Mouse (Mus musculus) MEL (cell line): ENCODE results near the gene Amacr. TPM values are rescaled to one million over a fixed set of nuclear protein-coding genes. Genes with fewer than 3 reads are reported as not detected.

ENCODE experiments used
- DNase-seq: peaks from one replicate; pipeline ENCODE4 v3.0.0; 2011; ENCODE audit warnings: low read depth, low spot score
- H3K27ac ChIP-seq: 2 replicates; pipeline ENCODE4 v1.5.1; 2012; ENCODE audit warnings: low read depth, mild to moderate bottlenecking, control low read depth, low read length, moderate library complexity; ENCODE audit not compliant: control insufficient read depth
- H3K27me3 ChIP-seq, 2 experiments: fragments of 150-350 bp in 1 of 2; sonication (generic) in 1 of 2; 2 replicates each; pipeline ENCODE4 v1.6.1; 2012; ENCODE audit warnings: low read length in 2 of 2, mild to moderate bottlenecking in 2 of 2, improper control_type of control experiment in 1 of 2, moderate library complexity in 1 of 2; ENCODE audit not compliant: insufficient read depth in 2 of 2, control insufficient read depth in 1 of 2
- H3K36me3 ChIP-seq, 2 experiments: 2 replicates each; pipeline ENCODE4 v1.6.1; 2012 to 2014; ENCODE audit warnings: low read length in 2 of 2, improper control_type of control experiment in 1 of 2, inconsistent platforms in 1 of 2, mild to moderate bottlenecking in 1 of 2; ENCODE audit not compliant: insufficient read depth in 2 of 2, control insufficient read depth in 1 of 2
- H3K4me1 ChIP-seq, 2 experiments: fragments of 150-350 bp in 1 of 2; sonication (generic) in 1 of 2; 2 replicates each; pipeline ENCODE4 v1.6.1; 2012; ENCODE audit warnings: low read length in 2 of 2, improper control_type of control experiment in 1 of 2, mild to moderate bottlenecking in 1 of 2; ENCODE audit not compliant: insufficient read depth in 2 of 2, control insufficient read depth in 1 of 2
- H3K4me3 ChIP-seq, 2 experiments: fragments of 150-350 bp in 1 of 2; sonication (generic) in 1 of 2; 2 replicates each; pipeline ENCODE4 v1.5.1; 2012; ENCODE audit warnings: low read depth in 2 of 2, low read length in 2 of 2, mild to moderate bottlenecking in 2 of 2, moderate library complexity in 2 of 2, control low read depth in 1 of 2, improper control_type of control experiment in 1 of 2; ENCODE audit not compliant: control insufficient read depth in 1 of 2, insufficient read depth in 1 of 2
- H3K79me2 ChIP-seq: 2 replicates; pipeline ENCODE4 v1.6.1; 2012; ENCODE audit warnings: mild to moderate bottlenecking, low read length, moderate library complexity; ENCODE audit not compliant: control insufficient read depth, poor library complexity, insufficient read depth
- H3K9ac ChIP-seq: 2 replicates; pipeline ENCODE4 v1.6.1; 2012; ENCODE audit warnings: low read depth, mild to moderate bottlenecking, control low read depth, low read length, moderate library complexity; ENCODE audit not compliant: control insufficient read depth, poor library complexity, severe bottlenecking
- H3K9me3 ChIP-seq: fragments of 150-350 bp; sonication (generic); replicated peaks from 2 replicates; pipeline ENCODE4 v1.6.1; 2012; ENCODE audit warnings: mild to moderate bottlenecking, low read length, improper control_type of control experiment, moderate library complexity; ENCODE audit not compliant: insufficient read depth
- BHLHE40 ChIP-seq: IDR thresholded peaks from 2 replicates; pipeline ENCODE4 v1.6.1; 2012; ENCODE audit warnings: low read depth, mild to moderate bottlenecking, inconsistent platforms, low read length, improper control_type of control experiment, borderline replicate concordance
- CHD1 ChIP-seq: IDR thresholded peaks from 2 replicates; pipeline ENCODE4 v1.6.1; 2012; ENCODE audit warnings: low read depth, mild to moderate bottlenecking, inconsistent platforms, low read length, improper control_type of control experiment
- CHD2 ChIP-seq: IDR thresholded peaks from 2 replicates; pipeline ENCODE4 v1.6.1; 2011; ENCODE audit warnings: low read length, improper control_type of control experiment
- CTCF ChIP-seq, 3 experiments: IDR thresholded peaks in 2 of 3; conservative IDR thresholded peaks in 1 of 3; 2 replicates each; pipeline ENCODE4 v1.5.1; 2011 to 2012; ENCODE audit warnings: low read length in 3 of 3, low read depth in 2 of 3, mild to moderate bottlenecking in 2 of 3, improper control_type of control experiment in 1 of 3, inconsistent platforms in 1 of 3, mixed read lengths in 1 of 3, moderate library complexity in 1 of 3; ENCODE audit not compliant: control insufficient read depth in 1 of 3, insufficient read depth in 1 of 3, poor library complexity in 1 of 3, severe bottlenecking in 1 of 3
- ELF1 ChIP-seq: IDR thresholded peaks from 2 replicates; pipeline ENCODE4 v1.6.1; 2014; ENCODE audit warnings: low read depth, mild to moderate bottlenecking, inconsistent platforms, low read length, improper control_type of control experiment, moderate library complexity
- EP300 ChIP-seq, 2 experiments: IDR thresholded peaks; 2 replicates each; pipeline ENCODE4 v1.6.1; 2011; ENCODE audit warnings: improper control_type of control experiment in 2 of 2, low read length in 2 of 2, low read depth in 1 of 2, mild to moderate bottlenecking in 1 of 2
- ETS1 ChIP-seq: IDR thresholded peaks from 2 replicates; pipeline ENCODE4 v1.6.1; 2012; ENCODE audit warnings: low read depth, mild to moderate bottlenecking, inconsistent platforms, low read length, improper control_type of control experiment, moderate library complexity
- GABPA ChIP-seq: IDR thresholded peaks from 2 replicates; pipeline ENCODE4 v1.6.1; 2012; ENCODE audit warnings: low read depth, mild to moderate bottlenecking, inconsistent platforms, low read length, improper control_type of control experiment, moderate library complexity
- HCFC1 ChIP-seq: IDR thresholded peaks from 2 replicates; pipeline ENCODE4 v1.6.1; 2012; ENCODE audit warnings: low read depth, mild to moderate bottlenecking, inconsistent platforms, low read length, improper control_type of control experiment, moderate library complexity
- JUND ChIP-seq: IDR thresholded peaks from 2 replicates; pipeline ENCODE4 v1.6.1; 2011; ENCODE audit warnings: low read depth, mild to moderate bottlenecking, improper control_type of control experiment, low read length
- KAT2A ChIP-seq: conservative IDR thresholded peaks from 2 replicates; pipeline ENCODE4 v1.6.1; 2012; ENCODE audit warnings: low read depth, low read length, improper control_type of control experiment, inconsistent platforms
- MAZ ChIP-seq: IDR thresholded peaks from 2 replicates; pipeline ENCODE4 v1.6.1; 2012; ENCODE audit warnings: low read depth, mild to moderate bottlenecking, inconsistent platforms, low read length, improper control_type of control experiment
- MEF2A ChIP-seq: IDR thresholded peaks from 2 replicates; pipeline ENCODE4 v1.6.1; 2014; ENCODE audit warnings: low read depth, mild to moderate bottlenecking, inconsistent platforms, low read length, improper control_type of control experiment; ENCODE audit not compliant: poor library complexity, insufficient replicate concordance, severe bottlenecking; ENCODE audit errors: extremely low read depth
- MXI1 ChIP-seq: IDR thresholded peaks from 2 replicates; pipeline ENCODE4 v1.6.1; 2011; ENCODE audit warnings: mild to moderate bottlenecking, low read depth, low read length, improper control_type of control experiment
- MYC ChIP-seq: IDR thresholded peaks from 2 replicates; pipeline ENCODE4 v1.6.1; 2011; ENCODE audit warnings: low read depth, mild to moderate bottlenecking, low read length, improper control_type of control experiment, moderate library complexity
- POLR2A ChIP-seq, 2 experiments: IDR thresholded peaks; 2 replicates each; pipeline ENCODE4 v1.6.1; 2011 to 2012; ENCODE audit warnings: low read length in 2 of 2, mild to moderate bottlenecking in 2 of 2, control low read depth in 1 of 2, improper control_type of control experiment in 1 of 2, low read depth in 1 of 2, moderate library complexity in 1 of 2; ENCODE audit not compliant: control insufficient read depth in 1 of 2, insufficient read depth in 1 of 2, poor library complexity in 1 of 2
- POLR2AphosphoS5 ChIP-seq: IDR thresholded peaks from 2 replicates; pipeline ENCODE4 v1.6.1; 2012; ENCODE audit warnings: low read depth, borderline replicate concordance, mild to moderate bottlenecking, inconsistent platforms, low read length, moderate library complexity, mixed read lengths
- RAD21 ChIP-seq: IDR thresholded peaks from 2 replicates; pipeline ENCODE4 v1.6.1; 2011; ENCODE audit warnings: mild to moderate bottlenecking, low read depth, low read length, improper control_type of control experiment
- RCOR1 ChIP-seq: IDR thresholded peaks from 2 replicates; pipeline ENCODE4 v1.6.1; 2012; ENCODE audit warnings: low read depth, mild to moderate bottlenecking, inconsistent platforms, low read length, improper control_type of control experiment
- SIN3A ChIP-seq: IDR thresholded peaks from 2 replicates; pipeline ENCODE4 v1.6.1; 2012; ENCODE audit warnings: low read length, improper control_type of control experiment, inconsistent platforms
- TAL1 ChIP-seq: IDR thresholded peaks from 2 replicates; pipeline ENCODE4 v1.6.1; 2012; ENCODE audit warnings: mild to moderate bottlenecking, inconsistent platforms, low read length, moderate library complexity, mixed read lengths
- TBP ChIP-seq: IDR thresholded peaks from 2 replicates; pipeline ENCODE4 v1.8.0; 2011; ENCODE audit warnings: low read depth, low read length, improper control_type of control experiment
- TCF12 ChIP-seq: IDR thresholded peaks from 2 replicates; pipeline ENCODE4 v1.6.1; 2014; ENCODE audit warnings: low read depth, mild to moderate bottlenecking, inconsistent platforms, low read length, improper control_type of control experiment, moderate library complexity
- UBTF ChIP-seq: IDR thresholded peaks from 2 replicates; pipeline ENCODE4 v1.6.1; 2012; ENCODE audit warnings: low read depth, mild to moderate bottlenecking, inconsistent platforms, low read length, improper control_type of control experiment, moderate library complexity, borderline replicate concordance; ENCODE audit not compliant: insufficient read depth
- USF1 ChIP-seq: IDR thresholded peaks from 2 replicates; pipeline ENCODE4 v1.6.1; 2014; ENCODE audit warnings: low read depth, mild to moderate bottlenecking, inconsistent platforms, low read length, improper control_type of control experiment, moderate library complexity
- ZMIZ1 ChIP-seq: IDR thresholded peaks from 2 replicates; pipeline ENCODE4 v1.6.1; 2012; ENCODE audit warnings: low read depth, mild to moderate bottlenecking, inconsistent platforms, low read length, improper control_type of control experiment, moderate library complexity
- ZNF384 ChIP-seq: IDR thresholded peaks from 2 replicates; pipeline ENCODE4 v1.6.1; 2012; ENCODE audit warnings: low read depth, mild to moderate bottlenecking, inconsistent platforms, low read length, improper control_type of control experiment
- polyA plus RNA-seq, 2 experiments: library from polyadenylated mRNA; stranded (reverse) in 1 of 2; unstranded in 1 of 2; fragments of >175 nt in 1 of 2; fragments of >200 nt in 1 of 2; gene quantifications; 2 replicates each; pipeline versions ENCODE4 v1.2.1 to v1.2.4; 2012; ENCODE audit warnings: low replicate concordance in 2 of 2, low read depth in 1 of 2; ENCODE audit not compliant: insufficient read length in 2 of 2, insufficient read depth in 1 of 2, missing spikeins in 1 of 2
- total RNA-seq: library from RNA; depleted of rRNA; stranded (reverse); fragments of 300-350 nt; gene quantifications from 2 replicates; pipeline ENCODE4 v1.2.3, GENCODE M21; 2012

Gene Amacr
- total and polyA plus RNA-seq, 3 experiments = not detected

- Histone ChIP-seq H3K79me2 (no peaks in the 10 kb centered on the region), H3K9me3 (no peaks in the 10 kb centered on the region), H3K4me1 (no peaks in the 10 kb centered on the region), H3K27ac (no peak overlapping the region), H3K4me3 (no peak overlapping the region), H3K9ac (no peak overlapping the region), H3K27me3 (no peaks in the 10 kb centered on the region), H3K36me3 (no peaks in the 10 kb centered on the region)
- TF ChIP-seq CHD1 = no peak
- no peak for TF ChIP-seq POLR2AphosphoS5
- no peak for TF ChIP-seq MXI1
- no peak for TF ChIP-seq TBP
- no peak for TF ChIP-seq KAT2A
- TF ChIP-seq SIN3A = no peak
- TF ChIP-seq UBTF = no peak
- no peak for TF ChIP-seq MEF2A
- TF ChIP-seq CHD2 = no peak
- no peak for TF ChIP-seq MYC
- no peak for TF ChIP-seq ZNF384
- no peak for TF ChIP-seq JUND
- no peak for TF ChIP-seq RCOR1
- no peak for TF ChIP-seq TCF12
- TF ChIP-seq MAZ = no peak
- TF ChIP-seq HCFC1 = no peak
- no peak for TF ChIP-seq CTCF (IDR thresholded peaks at IDR 0.05 in 2 of 3, conservative IDR thresholded peaks at IDR 0.05 in 1 of 3; ENCODE audit: control insufficient read depth in 1 of 3, insufficient read depth in 1 of 3, low read depth in 2 of 3, low read length in 3 of 3, poor library complexity in 1 of 3, severe bottlenecking in 1 of 3)
- TF ChIP-seq USF1 = no peak
- TF ChIP-seq RAD21 = no peak
- DNase-seq = no peak
Measured at GRCm38 (mm10) chr15:10959277-10960026, 22.1 kb upstream of the Amacr start.

- Histone ChIP-seq H3K79me2 (no peaks in the 10 kb centered on the region), H3K9me3 (no peaks in the 10 kb centered on the region), H3K4me3 (no peak overlapping the region)
Measured at GRCm38 (mm10) chr15:10960267-10960666, 21.3 kb upstream of the Amacr start.

More at GRCm38 (mm10) chr15:10960267-10960666, 21.3 kb upstream of the Amacr start:
- H3K4me1 ChIP-seq = no peaks in the 10 kb centered on the region
- DNase-seq = no peak
- no peak overlapping the region for H3K9ac ChIP-seq
- H3K27me3 ChIP-seq = no peaks in the 10 kb centered on the region
- no peaks in the 10 kb centered on the region for H3K36me3 ChIP-seq
- no peak overlapping the region for H3K27ac ChIP-seq
- no peak for TF ChIP-seq ETS1
- no peak for TF ChIP-seq CTCF (IDR thresholded peaks at IDR 0.05 in 2 of 3, conservative IDR thresholded peaks at IDR 0.05 in 1 of 3; ENCODE audit: control insufficient read depth in 1 of 3, insufficient read depth in 1 of 3, low read depth in 2 of 3, low read length in 3 of 3, poor library complexity in 1 of 3, severe bottlenecking in 1 of 3)
- no peak for TF ChIP-seq EP300 (IDR thresholded peaks at IDR 0.05; ENCODE audit: low read depth in 1 of 2, low read length in 2 of 2)
- no peak for TF ChIP-seq POLR2A (IDR thresholded peaks at IDR 0.05; ENCODE audit: control insufficient read depth in 1 of 2, insufficient read depth in 1 of 2, low read depth in 1 of 2, low read length in 2 of 2, poor library complexity in 1 of 2)
- no peak for TF ChIP-seq USF1
- TF ChIP-seq JUND = no peak
- no peak for TF ChIP-seq TAL1
- TF ChIP-seq ZNF384 = no peak
- no peak for TF ChIP-seq ZMIZ1
- no peak for TF ChIP-seq KAT2A
- no peak for TF ChIP-seq CHD1
- no peak for TF ChIP-seq MYC
- no peak for TF ChIP-seq GABPA
- TF ChIP-seq TCF12 = no peak
- no peak for TF ChIP-seq ELF1
- no peak for TF ChIP-seq RAD21
- TF ChIP-seq BHLHE40 = no peak
- TF ChIP-seq RCOR1 = no peak
